18 mouse cellular contexts compared by ENCODE assay signal in the genomic region with DNA sequence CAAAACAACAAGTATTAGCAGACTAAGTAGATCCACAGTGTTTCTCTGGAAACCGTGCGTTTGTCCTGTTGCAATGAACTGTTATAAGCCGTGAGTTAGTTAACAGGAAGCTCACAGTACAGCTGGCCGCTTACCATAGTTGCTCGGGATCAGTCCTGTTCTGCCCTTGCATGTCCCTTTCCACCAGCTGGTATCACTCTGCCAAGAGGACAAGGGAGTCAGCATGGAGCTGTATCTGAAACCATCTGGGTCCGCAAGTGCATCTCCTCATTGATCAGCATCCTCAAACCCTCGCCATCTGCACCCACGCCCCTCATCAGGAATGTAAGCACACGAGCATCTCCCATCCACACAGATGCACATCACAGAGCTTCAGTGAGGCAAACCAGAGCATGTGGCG. TPM values are rescaled to one million over a fixed set of nuclear protein-coding genes. Genes with fewer than 3 reads are reported as not detected.
DNase-seq lines count a peak whose midpoint lies in the region; ATAC-seq and TF ChIP-seq lines count a peak whose summit lies in the region.
"Had no signal": no experiment of that assay in that cellular context is flagged by ENCODE, and none has a peak within 500 bp of the region (broad histone marks: within the 10 kb centered on the region; RNA-seq: fewer than 3 reads in every experiment).

No protein-coding gene starts in this region.

- peak; percentile 30; the same call in 1 of the 2 replicates for ATAC-seq in forebrain, postnatal 0 days
- no peak for ATAC-seq in forebrain, embryonic 13.5 days
- ATAC-seq in kidney, embryonic 16.5 days (ENCODE audit: low FRiP score, low TSS enrichment): 0 out of 2 replicates have a peak, but pooled peaks have one; percentile 43
- ATAC-seq in midbrain, embryonic 11.5 days (ENCODE audit: low FRiP score): no peak
- no peak for ATAC-seq in midbrain, embryonic 13.5 days
- ATAC-seq in liver, embryonic 12.5 days: no peak

- no peak for TF ChIP-seq CTCF in forebrain, postnatal 0 days (IDR thresholded peaks at IDR 0.05; ENCODE audit: low read depth)

- DNase-seq in forebrain, postnatal 0 days: no peak
- no peak for DNase-seq in kidney, adult 18-20 months
- DNase-seq in midbrain, embryonic 11.5 days (ENCODE audit: low spot score, missing footprints): peak; percentile 72
- DNase-seq in retina, postnatal 1 day: peak; percentile 49
- DNase-seq: adrenal gland, adult 2 months; cerebellum, adult 9-10 months; gastrocnemius, postnatal 10 days; heart, postnatal 4 days; lung, postnatal 36 days; thymus, postnatal 25 days had no signal

- H3K4me3 ChIP-seq in forebrain, postnatal 0 days (ENCODE audit: low read depth, low read length): no peak overlapping the region
- H3K4me3 ChIP-seq in forebrain, embryonic 13.5 days: no peak overlapping the region
- no peak overlapping the region for H3K4me3 ChIP-seq in kidney, embryonic 16.5 days (ENCODE audit: low read length)
- no peak overlapping the region for H3K4me3 ChIP-seq in midbrain, embryonic 11.5 days (ENCODE audit: low read depth, low read length)
- no peak overlapping the region for H3K4me3 ChIP-seq in midbrain, embryonic 13.5 days (replicated peaks)
- H3K4me3 ChIP-seq in liver, embryonic 12.5 days: no peak overlapping the region
- H3K4me3 ChIP-seq: forebrain, embryonic 12.5 days; heart, adult 2 months; limb, embryonic 15.5 days; neural tube, embryonic 13.5 days had no signal

- H3K4me2 ChIP-seq in forebrain, postnatal 0 days (ENCODE audit: low read depth): no peak overlapping the region
- H3K4me2 ChIP-seq in forebrain, embryonic 13.5 days: no peak overlapping the region
- H3K4me2 ChIP-seq in kidney, embryonic 16.5 days (replicated peaks; ENCODE audit: low read depth, low read length): no peak overlapping the region
- H3K4me2 ChIP-seq in midbrain, embryonic 11.5 days: no peak overlapping the region
- no peak overlapping the region for H3K4me2 ChIP-seq in midbrain, embryonic 13.5 days (replicated peaks)
- H3K4me2 ChIP-seq in liver, embryonic 12.5 days: no peak overlapping the region
- H3K4me2 ChIP-seq: forebrain, embryonic 12.5 days; limb, embryonic 15.5 days; neural tube, embryonic 13.5 days had no signal

- H3K27ac ChIP-seq in forebrain, postnatal 0 days (ENCODE audit: low read depth, low read length): no peak overlapping the region
- H3K27ac ChIP-seq in forebrain, embryonic 13.5 days: no peak overlapping the region
- H3K27ac ChIP-seq in kidney, embryonic 16.5 days (ENCODE audit: low read length): no peak overlapping the region
- no peak overlapping the region for H3K27ac ChIP-seq in midbrain, embryonic 11.5 days (ENCODE audit: low read depth, low read length)
- H3K27ac ChIP-seq in midbrain, embryonic 13.5 days: no peak overlapping the region
- H3K27ac ChIP-seq in liver, embryonic 12.5 days: no peak overlapping the region
- H3K27ac ChIP-seq: forebrain, embryonic 12.5 days; heart, adult 2 months; limb, embryonic 15.5 days; neural tube, embryonic 13.5 days had no signal

- H3K9ac ChIP-seq in forebrain, postnatal 0 days: no peak overlapping the region
- H3K9ac ChIP-seq in forebrain, embryonic 13.5 days: no peak overlapping the region
- no peak overlapping the region for H3K9ac ChIP-seq in kidney, embryonic 16.5 days (replicated peaks; ENCODE audit: low read length)
- no peak overlapping the region for H3K9ac ChIP-seq in midbrain, embryonic 11.5 days (ENCODE audit: low read length)
- no peak overlapping the region for H3K9ac ChIP-seq in midbrain, embryonic 13.5 days (replicated peaks)
- H3K9ac ChIP-seq in liver, embryonic 12.5 days: no peak overlapping the region
- H3K9ac ChIP-seq: forebrain, embryonic 12.5 days; limb, embryonic 15.5 days; neural tube, embryonic 13.5 days had no signal

- no peaks in the 10 kb centered on the region for H3K27me3 ChIP-seq in forebrain, postnatal 0 days (ENCODE audit: insufficient read depth, low read length)
- H3K27me3 ChIP-seq in forebrain, embryonic 13.5 days: no peaks in the 10 kb centered on the region
- H3K27me3 ChIP-seq in kidney, embryonic 16.5 days (ENCODE audit: insufficient read depth, low read length): no peaks in the 10 kb centered on the region
- no peaks in the 10 kb centered on the region for H3K27me3 ChIP-seq in midbrain, embryonic 11.5 days (ENCODE audit: control insufficient read depth, insufficient read depth, low read length)
- no peaks in the 10 kb centered on the region for H3K27me3 ChIP-seq in midbrain, embryonic 13.5 days
- H3K27me3 ChIP-seq in liver, embryonic 12.5 days (replicated peaks): no peaks in the 10 kb centered on the region
- H3K27me3 ChIP-seq: forebrain, embryonic 12.5 days; limb, embryonic 15.5 days; neural tube, embryonic 13.5 days had no signal

- H3K4me1 ChIP-seq in forebrain, postnatal 0 days (ENCODE audit: insufficient read depth): no peaks in the 10 kb centered on the region
- 0 out of 2 replicates have a peak, but pooled peaks cover 5% of the 10 kb centered on the region for H3K4me1 ChIP-seq in forebrain, embryonic 13.5 days
- peaks cover 38% of the 10 kb centered on the region for H3K4me1 ChIP-seq in kidney, embryonic 16.5 days (ENCODE audit: insufficient read depth, low read length)
- peaks cover 4% of the 10 kb centered on the region; the same call in 1 of the 2 replicates for H3K4me1 ChIP-seq in midbrain, embryonic 11.5 days (ENCODE audit: control insufficient read depth, insufficient read depth, low read length)
- peaks cover 22% of the 10 kb centered on the region for H3K4me1 ChIP-seq in midbrain, embryonic 13.5 days (replicated peaks)
- peaks cover 3% of the 10 kb centered on the region for H3K4me1 ChIP-seq in liver, embryonic 12.5 days
- H3K4me1 ChIP-seq: limb, embryonic 15.5 days had no signal

- 82% methylated on average over 10 of the region's 10 CpGs for WGBS in forebrain, postnatal 0 days
- WGBS in forebrain, embryonic 13.5 days: 86% methylated on average over 10 of the region's 10 CpGs
- 59% methylated on average over 10 of the region's 10 CpGs for WGBS in kidney, embryonic 16.5 days
- 88% methylated on average over 10 of the region's 10 CpGs for WGBS in midbrain, embryonic 11.5 days
- WGBS in midbrain, embryonic 13.5 days: 82% methylated on average over 10 of the region's 10 CpGs
- WGBS in liver, embryonic 12.5 days (ENCODE audit: insufficient replicate concordance): 80% methylated on average over 10 of the region's 10 CpGs

- no peaks in the 10 kb centered on the region for H3K36me3 ChIP-seq in forebrain, postnatal 0 days (ENCODE audit: insufficient read depth)
- no peaks in the 10 kb centered on the region for H3K36me3 ChIP-seq in forebrain, embryonic 13.5 days (ENCODE audit: poor library complexity, severe bottlenecking)
- peaks cover 7% of the 10 kb centered on the region; the same call in 1 of the 2 replicates for H3K36me3 ChIP-seq in kidney, embryonic 16.5 days (ENCODE audit: insufficient read depth, low read length)
- no peaks in the 10 kb centered on the region for H3K36me3 ChIP-seq in midbrain, embryonic 11.5 days (ENCODE audit: control insufficient read depth, insufficient read depth, low read length)
- no peaks in the 10 kb centered on the region for H3K36me3 ChIP-seq in midbrain, embryonic 13.5 days
- peaks cover 7% of the 10 kb centered on the region; the same call in 1 of the 2 replicates for H3K36me3 ChIP-seq in liver, embryonic 12.5 days
- H3K36me3 ChIP-seq: forebrain, embryonic 12.5 days; neural tube, embryonic 13.5 days had no signal

- no peaks in the 10 kb centered on the region for H3K9me3 ChIP-seq in forebrain, postnatal 0 days (ENCODE audit: low read length)
- no peaks in the 10 kb centered on the region for H3K9me3 ChIP-seq in forebrain, embryonic 13.5 days (replicated peaks)
- no peaks in the 10 kb centered on the region for H3K9me3 ChIP-seq in kidney, embryonic 16.5 days (ENCODE audit: low read length)
- H3K9me3 ChIP-seq in midbrain, embryonic 11.5 days (ENCODE audit: control insufficient read depth, low read length): no peaks in the 10 kb centered on the region
- no peaks in the 10 kb centered on the region for H3K9me3 ChIP-seq in midbrain, embryonic 13.5 days
- no peaks in the 10 kb centered on the region for H3K9me3 ChIP-seq in liver, embryonic 12.5 days (replicated peaks)
- H3K9me3 ChIP-seq: forebrain, embryonic 12.5 days; limb, embryonic 15.5 days; neural tube, embryonic 13.5 days had no signal

RNA-seq across cellular contexts. Expression of gene Ostf1, which starts 37.9 kb away (rescaled TPM):
- 29.9 and 30.8 TPM in 2 replicates for total RNA-seq in forebrain, postnatal 0 days (2014; rRNA removed)
- polyA plus RNA-seq in forebrain, postnatal 0 days (2015; fragmentation: Nextera tagmentation; extraction: Ambion mirVana): 37.7 and 39.0 TPM in 2 replicates
- 26.4 and 29.5 TPM in 2 replicates for polyA plus RNA-seq in forebrain, embryonic 13.5 days (2015; fragmentation: Nextera tagmentation; extraction: Ambion mirVana)
- polyA plus RNA-seq in kidney, embryonic 16.5 days (2015; fragmentation: Nextera tagmentation; extraction: Ambion mirVana): 136 and 150 TPM in 2 replicates
- polyA plus RNA-seq in midbrain, embryonic 11.5 days (2014; fragmentation: Nextera tagmentation; extraction: Ambion mirVana): 46.1 and 48.8 TPM in 2 replicates
- polyA plus RNA-seq in midbrain, embryonic 13.5 days (2015; fragmentation: Nextera tagmentation; extraction: Ambion mirVana): 34.6 and 34.7 TPM in 2 replicates
- 60.8 and 65.1 TPM in 2 replicates for polyA plus RNA-seq in liver, embryonic 12.5 days (2016; fragmentation: Nextera tagmentation; extraction: Ambion mirVana)

RNA-seq across cellular contexts. Expression of gene Nmrk1, which starts 38.0 kb away (rescaled TPM):
- 3.0 and 3.6 TPM in 2 replicates for total RNA-seq in forebrain, postnatal 0 days (2014; rRNA removed)
- polyA plus RNA-seq in forebrain, postnatal 0 days (2015; fragmentation: Nextera tagmentation; extraction: Ambion mirVana): 2.1 and 4.8 TPM in 2 replicates
- polyA plus RNA-seq in forebrain, embryonic 13.5 days (2015; fragmentation: Nextera tagmentation; extraction: Ambion mirVana): 4.2 and 4.5 TPM in 2 replicates
- polyA plus RNA-seq in kidney, embryonic 16.5 days (2015; fragmentation: Nextera tagmentation; extraction: Ambion mirVana): 28.6 and 29.2 TPM in 2 replicates
- polyA plus RNA-seq in midbrain, embryonic 11.5 days (2014; fragmentation: Nextera tagmentation; extraction: Ambion mirVana): 4.9 and 5.8 TPM in 2 replicates
- polyA plus RNA-seq in midbrain, embryonic 13.5 days (2015; fragmentation: Nextera tagmentation; extraction: Ambion mirVana): 5.0 and 5.6 TPM in 2 replicates
- polyA plus RNA-seq in liver, embryonic 12.5 days (2016; fragmentation: Nextera tagmentation; extraction: Ambion mirVana): 6.3 and 7.2 TPM in 2 replicates

Comparison
In these comparisons a context has a peak if more than half of its experiments do, and no peak if none do; other contexts are left out.
1. ATAC-seq: peak in forebrain, postnatal 0 days (single experiment) and kidney, embryonic 16.5 days (single experiment); none in forebrain, embryonic 13.5 days (single experiment), midbrain, embryonic 11.5 days (single experiment), midbrain, embryonic 13.5 days (single experiment) and liver, embryonic 12.5 days (single experiment).
2. DNase-seq: peak in midbrain, embryonic 11.5 days (single experiment) and retina, postnatal 1 day (single experiment); none in forebrain, postnatal 0 days (single experiment) and kidney, adult 18-20 months (single experiment).